Mouse (Mus musculus) spleen, postnatal 14 days (tissue): ENCODE measurements around the gene 1700023F06Rik.
A peak's percentile ranks its signal among the peaks of the same experiment; 100 is the strongest.

Experiments
- DNase-seq, 2 experiments: peaks; one replicate each; pipeline ENCODE4 v3.0.0; 2021 to 2022; ENCODE audit warnings: low spot score in 2 of 2

The 1700023F06Rik gene

DNA sequence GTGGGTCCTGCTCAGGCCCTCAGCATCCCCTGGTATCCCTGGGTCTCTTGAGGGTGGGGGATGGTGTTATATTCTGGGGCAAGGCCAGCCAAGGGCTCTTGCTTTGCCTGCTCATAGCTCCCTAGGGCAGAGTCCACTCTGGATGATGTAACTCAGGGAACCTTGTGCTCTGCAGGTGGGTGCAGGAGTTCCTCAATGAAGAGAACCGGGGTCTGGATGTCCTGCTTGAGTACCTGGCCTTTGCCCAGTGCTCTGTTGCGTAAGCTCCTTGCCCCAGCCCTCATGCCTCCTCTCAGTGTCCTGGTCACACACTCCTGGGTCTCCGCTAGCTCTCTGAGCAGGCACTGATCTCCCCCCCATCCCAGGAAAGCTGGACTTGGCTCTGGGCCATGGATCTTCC is 26.4 kb downstream of the 1700023F06Rik start:
- DNase-seq = no peak

- no peak for DNase-seq
Measured at GRCm38 (mm10) chr11:103181349-103181748, 27.0 kb downstream of the 1700023F06Rik start.

DNA sequence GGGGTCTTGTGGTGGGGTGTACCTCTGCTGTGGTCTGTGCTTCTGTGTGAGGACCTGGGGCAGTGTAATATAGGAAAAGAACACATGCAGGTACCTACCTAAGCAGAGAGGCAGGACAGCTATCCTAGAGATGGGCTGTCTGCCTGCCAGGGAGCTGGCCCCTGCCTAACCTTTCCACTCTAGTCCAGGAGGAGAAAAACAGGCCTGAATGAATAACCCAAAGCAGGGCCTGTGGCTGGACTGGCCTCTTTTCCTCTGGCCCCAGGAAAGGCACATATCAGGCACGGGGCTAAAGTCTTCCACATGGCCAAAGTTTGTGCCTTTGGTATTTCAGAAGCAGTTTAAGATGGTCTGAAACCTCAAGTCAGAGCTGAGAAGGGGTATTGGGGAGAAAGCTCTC is 27.9 kb downstream of the 1700023F06Rik start:
- no peak for DNase-seq

- DNase-seq = no peak
Measured at GRCm38 (mm10) chr11:103178748-103179147, 29.6 kb downstream of the 1700023F06Rik start.

DNA sequence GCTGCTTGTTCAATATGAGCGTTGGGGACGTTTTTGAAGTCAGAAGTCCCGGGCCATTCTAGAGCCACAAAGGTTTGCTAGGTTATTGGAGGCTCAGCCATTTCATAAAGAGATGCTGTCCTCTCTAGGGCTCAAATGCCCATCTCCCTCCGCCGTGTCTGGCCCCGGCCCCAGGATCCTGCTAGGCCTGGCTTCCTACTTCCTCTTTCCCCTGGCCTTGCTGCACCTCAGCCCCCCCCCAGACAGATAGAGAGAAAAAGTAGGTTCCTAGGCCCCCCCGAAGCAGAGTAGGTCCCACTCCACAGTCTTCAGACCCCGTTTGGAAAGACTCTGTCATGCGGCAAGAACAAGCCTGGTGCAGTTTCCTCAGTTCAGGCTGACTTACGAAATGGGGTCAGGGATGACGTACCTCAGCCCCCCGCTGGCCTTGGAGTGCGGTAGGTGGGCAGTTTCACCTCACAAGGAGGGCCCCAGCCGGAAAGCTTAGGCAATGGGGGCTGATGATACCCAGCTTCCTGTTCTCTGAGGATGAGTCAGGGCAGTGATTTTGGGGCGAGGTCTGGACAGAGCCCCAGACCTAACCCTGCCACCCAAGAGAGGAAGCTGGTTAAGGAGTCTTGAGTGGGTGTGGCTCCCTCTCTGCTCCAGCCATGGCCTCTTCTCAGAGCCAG is 30.4 kb downstream of the 1700023F06Rik start:
- DNase-seq = no peak

GRCm38 (mm10) chr11:103177216-103177615 is 31.1 kb downstream of the 1700023F06Rik start:
- DNase-seq = no peak

DNA sequence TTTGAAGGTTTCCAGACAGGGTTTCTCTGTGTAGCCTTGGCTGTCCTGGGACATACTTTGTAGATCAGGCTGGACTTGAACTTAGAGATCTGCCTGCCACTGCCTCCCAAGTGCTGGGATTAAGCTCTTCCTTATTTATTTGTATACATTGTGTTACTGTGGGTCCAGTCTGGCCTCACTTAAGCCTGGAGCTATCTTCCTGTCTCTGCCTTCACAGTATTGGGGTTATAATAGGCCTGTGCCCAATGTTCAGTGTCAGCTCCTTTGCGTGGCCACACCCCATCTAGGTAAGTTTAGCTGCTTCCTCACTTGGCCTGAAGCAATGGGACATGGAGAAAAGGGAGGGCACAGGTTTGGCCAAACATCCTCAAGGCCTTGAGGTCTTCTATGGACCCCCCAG is 31.8 kb downstream of the 1700023F06Rik start:
- DNase-seq = no peak

- no peak for DNase-seq
Measured at GRCm38 (mm10) chr11:103175688-103176442, 32.5 kb downstream of the 1700023F06Rik start.

- peak; percentile 66 to 74 for DNase-seq
Measured at GRCm38 (mm10) chr11:103174891-103175391, 33.4 kb downstream of the 1700023F06Rik start.

DNA sequence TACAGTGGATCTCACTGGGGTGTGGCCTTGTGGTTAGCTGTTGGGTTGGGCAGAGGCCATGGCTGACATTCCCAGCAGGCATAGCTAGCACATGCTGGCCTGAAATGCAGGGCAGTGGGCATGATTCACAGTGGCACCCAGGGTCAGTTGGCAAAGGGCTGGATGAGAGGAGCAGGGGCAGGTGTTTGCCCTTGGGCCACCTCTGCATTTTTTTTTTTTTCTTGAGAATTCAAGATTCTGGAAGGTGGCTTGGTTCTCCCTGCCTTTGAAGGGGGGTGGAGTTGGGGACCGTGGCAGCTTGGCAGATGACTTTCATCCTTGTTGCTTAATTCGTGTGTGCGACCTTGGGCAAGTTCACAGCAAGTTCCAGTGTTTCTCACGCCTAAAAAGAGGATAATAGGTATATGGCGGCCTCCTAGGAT is 33.9 kb downstream of the 1700023F06Rik start:
- no peak for DNase-seq

GRCm38 (mm10) chr11:103173771-103174344 is 34.5 kb downstream of the 1700023F06Rik start:
- DNase-seq = no peak

DNA sequence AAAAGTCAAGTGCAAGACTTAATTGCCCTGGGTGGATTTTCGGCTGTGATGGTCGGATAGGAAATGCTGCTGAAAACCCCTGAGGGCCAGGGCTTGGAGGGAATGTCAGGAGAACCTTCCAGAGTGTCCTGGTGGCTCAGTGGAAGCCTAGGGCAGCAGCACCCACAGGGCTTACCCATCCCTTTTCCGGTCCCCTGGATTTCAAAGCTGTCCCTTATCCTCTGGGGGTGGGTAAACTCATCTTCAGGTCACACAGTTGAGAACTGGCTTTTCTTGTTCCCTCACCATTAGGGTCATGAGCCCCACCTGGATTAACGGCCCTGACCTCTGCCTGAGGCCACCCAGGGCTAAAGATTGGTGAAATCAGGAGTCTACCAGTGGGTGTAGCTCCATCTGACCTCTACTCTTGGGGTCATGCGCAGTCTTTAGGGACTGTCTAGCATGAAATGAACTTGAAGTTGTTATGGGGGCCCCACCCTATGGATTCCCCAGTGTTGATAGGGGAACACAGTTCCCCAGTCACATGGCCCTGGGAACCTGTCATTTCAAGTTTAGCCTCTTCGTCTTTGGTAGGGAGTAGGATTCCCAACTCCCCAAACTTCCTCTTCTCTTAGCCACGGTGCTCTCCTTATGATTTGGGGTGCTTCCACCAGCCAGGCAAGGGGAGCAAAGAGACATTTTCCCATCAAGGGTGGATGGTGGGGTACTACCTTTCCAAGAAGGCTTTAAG is 35.2 kb downstream of the 1700023F06Rik start:
- DNase-seq = no peak

- DNase-seq = no peak
Measured at GRCm38 (mm10) chr11:103172392-103173040, 35.8 kb downstream of the 1700023F06Rik start.

GRCm38 (mm10) chr11:103171703-103172391 is 36.5 kb downstream of the 1700023F06Rik start:
- DNase-seq = no peak

DNA sequence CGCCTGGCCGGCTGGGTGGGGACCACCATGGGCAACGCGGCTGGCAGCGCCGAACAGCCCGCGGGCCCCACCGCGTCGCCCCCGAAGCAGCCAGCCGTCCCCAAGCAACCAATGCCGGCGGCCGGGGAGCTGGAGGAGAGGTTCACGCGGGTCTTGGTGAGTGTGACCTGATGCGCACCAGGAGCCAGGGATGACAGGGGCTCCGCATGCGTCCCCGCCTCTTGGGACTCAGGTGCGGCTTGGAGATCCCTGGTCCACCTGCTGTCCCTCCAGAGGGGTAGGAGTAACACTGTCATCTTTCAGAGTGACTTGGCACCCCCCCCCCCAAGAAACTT is 37.1 kb downstream of the 1700023F06Rik start:
- no peak for DNase-seq

DNA sequence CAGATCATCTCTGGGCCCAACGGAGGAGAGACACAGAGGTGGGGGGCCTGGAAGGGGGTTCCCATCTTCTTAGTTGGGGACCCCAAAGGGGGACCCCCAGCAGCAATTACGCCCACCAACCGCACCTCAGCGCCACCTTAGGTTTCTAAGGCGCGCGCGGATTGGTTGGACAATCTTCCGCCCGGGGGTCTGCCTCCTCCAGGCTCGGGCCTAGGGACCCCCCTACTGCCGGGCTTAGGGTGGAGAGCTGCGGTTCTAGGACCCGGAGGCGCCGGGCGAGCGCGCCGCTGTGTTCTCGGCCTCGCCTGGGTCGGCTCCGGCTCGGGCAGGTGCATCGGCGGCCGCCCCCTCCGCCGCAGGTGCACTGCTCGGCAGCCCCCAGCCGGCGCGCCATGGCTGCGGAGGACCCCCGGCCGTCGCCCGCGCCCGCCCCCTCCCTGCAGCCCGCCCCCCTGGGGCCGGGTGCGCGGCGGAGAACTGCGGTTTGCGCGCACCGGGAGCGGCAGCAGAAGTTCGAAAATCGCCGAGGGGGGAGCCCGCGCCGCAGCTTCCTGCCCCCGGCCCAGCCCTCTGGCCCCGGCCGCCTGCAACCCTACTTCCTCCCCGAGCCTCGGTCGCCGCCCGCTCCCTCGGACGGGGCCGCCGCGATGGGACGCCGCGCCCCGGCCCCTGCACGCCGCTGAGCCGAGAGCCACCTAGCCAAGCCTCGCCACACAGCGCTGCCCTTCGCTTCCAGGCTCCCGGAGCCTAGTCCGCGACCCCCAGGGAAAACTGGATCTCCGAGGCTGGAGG is 37.7 kb downstream of the 1700023F06Rik start, which contains the start of gene Fmnl1:
Gene Fmnl1 (plus strand): TSS at position 614 of the 792 bp plus-strand sequence.
- DNase-seq = peak; percentile 60 to 66

DNA sequence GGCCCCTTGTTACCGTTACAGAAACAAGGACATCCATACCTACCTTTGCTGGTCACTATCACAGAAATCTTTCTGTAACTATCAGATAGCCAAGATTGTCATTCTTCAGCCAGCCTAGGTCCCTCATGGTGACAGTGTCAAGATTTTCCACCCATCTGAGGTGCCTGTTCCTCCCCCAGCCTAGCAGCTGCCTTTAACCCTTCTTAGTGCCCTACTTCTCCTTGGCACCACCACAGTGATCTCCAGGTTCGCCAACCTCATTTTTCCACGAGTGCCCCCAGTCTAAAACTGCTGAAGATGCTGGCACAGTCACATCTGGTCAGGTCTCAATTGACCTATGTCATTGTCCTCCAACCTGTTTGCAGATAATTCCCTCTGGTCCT is 38.3 kb downstream of the 1700023F06Rik start:
- no peak for DNase-seq

- DNase-seq = no peak
Measured at GRCm38 (mm10) chr11:103169664-103170063, 38.7 kb downstream of the 1700023F06Rik start.

DNA sequence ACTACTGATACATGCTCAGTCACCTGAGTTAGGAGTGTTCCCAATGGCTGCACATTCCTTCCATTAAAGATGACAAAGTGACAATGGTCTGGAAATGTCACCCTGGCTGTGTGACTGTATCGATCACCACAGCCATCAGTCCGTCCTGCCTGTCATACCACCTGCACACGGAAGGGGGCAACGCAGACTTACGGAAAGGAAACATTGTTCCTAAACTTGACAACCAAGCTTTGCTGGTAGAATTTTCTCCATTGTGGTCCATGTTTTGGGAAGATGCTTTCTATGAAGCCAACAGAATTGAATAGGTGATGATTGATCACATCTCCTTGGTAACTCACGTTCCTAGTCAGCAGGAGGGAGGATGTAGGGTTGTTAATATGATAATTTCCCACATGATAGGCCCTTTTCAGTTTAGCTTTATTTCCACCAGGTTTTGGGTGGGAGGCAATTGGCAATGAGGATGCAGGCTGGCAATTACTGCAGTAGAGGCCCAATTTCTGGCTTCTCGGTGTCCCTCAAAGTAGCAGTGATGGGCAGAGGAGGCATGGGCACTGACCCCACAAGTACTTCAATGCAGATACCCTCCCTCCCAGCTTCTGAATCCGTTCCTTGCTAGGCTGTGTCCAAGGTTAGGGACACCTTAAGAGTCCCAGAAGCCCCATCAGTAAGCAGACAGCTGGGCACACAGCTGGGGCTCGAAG is 39.5 kb downstream of the 1700023F06Rik start:
- DNase-seq = peak; percentile 43 to 69
